Mouse (Mus musculus): ENCODE measurements around the gene Fam204a. TPM values are rescaled to one million over a fixed set of nuclear protein-coding genes. Genes with fewer than 3 reads are reported as not detected.

The Fam204a gene
- total and polyA plus RNA-seq, 3 experiments = 26.5 to 78.1 (median 69.0) TPM

Other genes with a start within 250 kb of the Fam204a start
- not detected in 2 replicates for gene Prlhr, start 241.6 kb upstream of the Fam204a start, total RNA-seq (2012; rRNA removed)
- not detected in 2 replicates for gene Prlhr, start 241.6 kb upstream of the Fam204a start, total RNA-seq (2014; rRNA removed)
- gene Prlhr, start 241.6 kb upstream of the Fam204a start, polyA plus RNA-seq (2012; ENCODE audit: insufficient read length, low read depth) = not detected in 2 replicates

All from CH12.LX (cell line).